Mouse (Mus musculus) G1E (cell line): Measurements from ENCODE around the gene Sqstm1.

ENCODE experiments used
- CTCF ChIP-seq: IDR thresholded peaks from 2 replicates; pipeline ENCODE4 v1.5.1; 2012; ENCODE audit warnings: low read depth, low read length, inconsistent platforms, mixed read lengths
- GATA1 ChIP-seq: IDR thresholded peaks from 2 replicates; pipeline ENCODE4 v1.6.1; 2012; ENCODE audit warnings: borderline replicate concordance, low read length, inconsistent platforms, mixed read lengths
- POLR2AphosphoS5 ChIP-seq: IDR thresholded peaks from 2 replicates; pipeline ENCODE4 v1.6.1; 2012; ENCODE audit warnings: low read depth, low read length, inconsistent platforms; ENCODE audit not compliant: insufficient replicate concordance
- TAL1 ChIP-seq: conservative IDR thresholded peaks from 2 replicates; pipeline ENCODE4 v1.6.1; 2012; ENCODE audit warnings: low read depth, low read length, inconsistent platforms, mixed read lengths

DNA sequence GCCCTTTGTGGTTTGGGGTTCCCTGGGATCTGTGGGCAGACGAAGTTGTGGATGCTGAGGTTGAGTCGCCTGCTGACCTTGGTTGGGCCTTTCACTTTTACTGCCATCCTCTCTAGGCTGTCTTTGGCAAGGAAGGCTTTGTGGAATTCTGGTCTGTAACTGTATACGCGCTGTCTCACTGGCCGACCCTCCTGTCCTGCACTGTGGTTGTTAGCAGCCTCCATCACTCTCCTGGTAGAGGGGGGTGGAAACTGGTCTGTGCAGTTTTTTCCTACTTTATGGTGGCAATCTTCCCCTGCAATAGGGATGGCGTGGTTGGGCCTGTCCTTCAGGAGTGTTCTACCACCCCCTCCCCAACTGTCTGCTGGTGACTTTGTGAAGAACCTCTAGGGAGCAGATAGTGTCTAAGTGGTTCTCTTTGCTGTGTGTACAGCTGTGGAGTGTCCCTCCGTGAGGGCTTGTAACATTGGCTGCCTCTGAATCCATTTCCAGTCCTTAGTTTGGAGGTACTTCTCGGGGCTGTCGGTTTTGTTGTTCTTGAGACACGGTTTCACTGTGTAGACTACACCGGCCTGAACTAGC, 42.1 kb upstream of the Sqstm1 start:
- TF ChIP-seq CTCF (no peak), GATA1 (no peak), POLR2AphosphoS5 (no peak), TAL1 (no peak)
